Mouse (Mus musculus) right cerebral cortex, postnatal 25 days (tissue): ENCODE measurements at regions not wholly inside any gene's neighbourhood (a gene's known extent, or its start where the extent isn't known, plus 50 kb on each side); places are given as distances from the start of the nearest gene placed in this dataset.
A peak's percentile ranks its signal among the peaks of the same experiment; 100 is the strongest.
"Not testable (repeated sequence)": the region's sequence is repeated elsewhere in the genome, so short reads cannot be mapped to it uniquely, and the experiment has no call there.

ENCODE experiments used
- DNase-seq: peaks from one replicate; pipeline ENCODE4 v3.0.0; 2022

GRCm38 (mm10) chr12:23325756-23326155 lies 454.3 kb downstream of the Gm10330 start:
- not testable (repeated sequence) for DNase-seq

- DNase-seq = peak; percentile 6
These were observed 464.9 kb downstream of the Gm10330 start for GRCm38 (mm10) chr12:23315186-23315585.
